Mouse (Mus musculus): ENCODE measurements at regions not wholly inside any gene's neighbourhood (a gene's known extent, or its start where the extent isn't known, plus 50 kb on each side); places are given as distances from the start of the nearest gene placed in this dataset.
"Not testable (repeated sequence)": the region's sequence is repeated elsewhere in the genome, so short reads cannot be mapped to it uniquely, and the experiment has no call there.

DNA sequence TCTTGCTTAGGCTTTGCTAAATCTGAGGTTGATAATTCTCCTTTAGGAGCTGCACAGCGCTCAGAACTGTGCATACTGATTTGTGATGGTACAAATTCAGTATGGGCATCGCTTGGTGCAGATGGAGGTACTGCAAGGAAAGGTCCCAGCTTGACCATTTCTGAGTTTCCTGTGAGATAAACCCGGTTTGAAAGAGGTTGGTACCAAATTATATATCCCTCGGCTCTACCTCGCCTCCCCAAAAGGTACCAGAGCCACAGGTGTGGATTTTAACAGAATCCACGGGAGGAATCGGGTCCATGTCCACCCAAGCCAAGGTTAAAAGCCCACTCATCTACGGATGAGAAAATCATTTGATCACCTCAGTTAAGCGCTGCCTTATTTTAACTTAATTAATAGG is 172.5 kb upstream of the Zfp808 start:
- not testable (repeated sequence) for ATAC-seq; H3K27me3 ChIP-seq (ENCODE audit: insufficient read depth, low read length); H3K4me1 ChIP-seq (ENCODE audit: insufficient read depth); H3K9ac ChIP-seq (replicated peaks); H3K4me3 ChIP-seq (ENCODE audit: low read depth, low read length); H3K4me2 ChIP-seq (ENCODE audit: low read depth, low read length); DNase-seq; H3K36me3 ChIP-seq (replicated peaks; ENCODE audit: insufficient read depth, low read length); H3K27ac ChIP-seq (ENCODE audit: low read depth); H3K9me3 ChIP-seq (ENCODE audit: low read length)
- 68% methylated on average over 8 of the region's 9 CpGs for WGBS (ENCODE audit: insufficient replicate concordance)

DNA sequence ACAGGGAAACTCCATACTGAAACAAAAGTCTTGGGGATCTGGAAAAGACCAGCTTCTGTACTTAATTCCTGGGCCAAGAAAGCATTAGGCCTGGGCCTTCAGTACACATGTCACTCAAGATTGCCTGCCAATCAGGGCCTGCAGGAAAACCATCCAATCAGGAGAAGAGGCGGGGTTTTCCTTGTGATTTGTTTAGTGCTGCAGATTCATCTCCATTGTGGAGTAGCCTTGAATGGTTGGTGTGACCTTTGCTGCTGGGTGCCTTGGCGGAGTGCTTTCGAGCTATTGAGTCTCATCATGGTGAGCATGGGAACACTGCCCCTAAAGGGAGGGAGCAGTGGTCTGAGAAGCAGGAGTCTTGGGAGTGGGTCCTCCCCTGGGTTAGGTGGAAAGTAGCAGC is 150.8 kb upstream of the Zfp808 start:
- H3K36me3 ChIP-seq (replicated peaks; ENCODE audit: insufficient read depth, low read length); H3K4me1 ChIP-seq (ENCODE audit: insufficient read depth); H3K9ac ChIP-seq (replicated peaks); H3K4me3 ChIP-seq (ENCODE audit: low read depth, low read length); ATAC-seq; H3K27me3 ChIP-seq (ENCODE audit: insufficient read depth, low read length); H3K27ac ChIP-seq (ENCODE audit: low read depth); DNase-seq; H3K4me2 ChIP-seq (ENCODE audit: low read depth, low read length); H3K9me3 ChIP-seq (ENCODE audit: low read length): not testable (repeated sequence)
- 82% methylated on average over 3 of the region's 3 CpGs for WGBS (ENCODE audit: insufficient replicate concordance)

DNA sequence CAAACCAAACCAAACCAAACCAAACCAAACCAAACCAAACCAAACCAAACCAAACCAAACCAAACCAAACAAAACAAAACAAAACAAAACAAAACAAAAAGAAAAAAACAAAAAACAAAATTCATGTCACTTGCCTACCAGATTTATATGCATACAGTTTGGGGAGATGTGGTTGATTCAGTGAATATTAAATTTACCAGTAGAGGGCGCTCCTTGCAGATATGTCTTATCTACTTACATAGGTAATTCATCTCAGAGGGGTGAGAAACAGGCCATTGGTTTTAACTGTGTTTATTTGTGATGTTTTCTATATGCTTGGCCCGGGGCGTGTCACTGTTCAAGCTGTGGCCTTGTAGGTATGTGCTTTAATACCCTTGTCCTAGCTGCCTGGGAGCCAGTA is 133.2 kb upstream of the Zfp808 start:
- 0 out of 2 replicates have a peak, but pooled peaks have one; percentile 15 for TF ChIP-seq CTCF (IDR thresholded peaks at IDR 0.05; ENCODE audit: low read depth)
- H3K27ac ChIP-seq (ENCODE audit: low read depth); DNase-seq; H3K4me3 ChIP-seq (ENCODE audit: low read depth, low read length); H3K4me1 ChIP-seq (ENCODE audit: insufficient read depth); H3K4me2 ChIP-seq (ENCODE audit: low read depth, low read length); H3K36me3 ChIP-seq (replicated peaks; ENCODE audit: insufficient read depth, low read length); H3K9me3 ChIP-seq (ENCODE audit: low read length); ATAC-seq; H3K27me3 ChIP-seq (ENCODE audit: insufficient read depth, low read length); H3K9ac ChIP-seq (replicated peaks): not testable (repeated sequence)
- WGBS (ENCODE audit: insufficient replicate concordance), result 59% methylated on average over 3 of the region's 3 CpGs

DNA sequence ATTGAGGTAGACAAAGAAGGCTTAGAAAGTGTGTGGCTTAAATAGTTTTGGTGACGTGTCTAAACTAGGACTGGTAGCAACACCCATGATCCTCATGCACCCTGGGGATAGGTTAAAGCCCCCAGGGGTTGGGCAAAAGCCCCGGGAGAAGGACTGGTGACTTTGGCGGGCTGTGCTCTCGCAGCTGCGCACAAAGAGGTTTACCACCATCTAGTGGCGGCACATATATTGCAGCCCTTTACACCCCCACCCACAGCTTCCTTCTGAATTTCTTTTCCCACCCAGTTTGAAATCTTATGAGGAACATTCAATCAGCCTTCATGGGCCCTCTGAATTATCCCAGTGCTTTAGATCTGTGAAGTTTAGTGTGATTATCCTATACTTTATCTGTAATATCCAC is 130.9 kb upstream of the Zfp808 start:
- DNase-seq, result peak; percentile 17
- WGBS (ENCODE audit: insufficient replicate concordance), result 1% methylated on average over 6 of the region's 6 CpGs
- not testable (repeated sequence) for H3K4me1 ChIP-seq (ENCODE audit: insufficient read depth); H3K27ac ChIP-seq (ENCODE audit: low read depth); H3K36me3 ChIP-seq (replicated peaks; ENCODE audit: insufficient read depth, low read length); H3K9me3 ChIP-seq (ENCODE audit: low read length); H3K4me3 ChIP-seq (ENCODE audit: low read depth, low read length); H3K27me3 ChIP-seq (ENCODE audit: insufficient read depth, low read length); ATAC-seq; H3K9ac ChIP-seq (replicated peaks)
- peak; percentile 54 for TF ChIP-seq CTCF (IDR thresholded peaks at IDR 0.05; ENCODE audit: low read depth)
- 0 out of 2 replicates have a peak overlapping the region, but pooled peaks have one; percentile 13 for H3K4me2 ChIP-seq (ENCODE audit: low read depth, low read length)

DNA sequence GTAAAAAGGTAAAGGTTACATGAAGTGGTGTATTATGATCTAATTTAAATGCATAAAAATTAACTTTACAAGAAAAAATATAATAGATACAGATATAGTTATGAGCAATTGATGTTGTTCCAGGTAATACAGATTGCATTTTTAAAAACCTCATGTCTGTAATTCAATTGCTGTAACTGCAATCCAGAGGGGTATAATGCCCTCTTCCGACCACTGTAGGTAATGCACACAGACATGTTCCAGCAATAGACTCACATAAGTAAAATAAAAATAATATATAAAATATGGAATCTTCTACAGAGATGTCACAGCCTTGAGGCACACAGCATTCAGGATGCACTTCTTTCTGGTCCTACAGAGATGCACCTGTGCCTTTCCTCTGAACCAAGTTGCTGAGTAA is 122.4 kb upstream of the Zfp808 start:
- not testable (repeated sequence) for H3K4me1 ChIP-seq (ENCODE audit: insufficient read depth); H3K9ac ChIP-seq (replicated peaks); H3K27me3 ChIP-seq (ENCODE audit: insufficient read depth, low read length); H3K9me3 ChIP-seq (ENCODE audit: low read length); H3K4me3 ChIP-seq (ENCODE audit: low read depth, low read length); DNase-seq; H3K36me3 ChIP-seq (replicated peaks; ENCODE audit: insufficient read depth, low read length); H3K27ac ChIP-seq (ENCODE audit: low read depth); ATAC-seq; H3K4me2 ChIP-seq (ENCODE audit: low read depth, low read length)
- 62% methylated on average over 1 of the region's 1 CpGs for WGBS (ENCODE audit: insufficient replicate concordance)

DNA sequence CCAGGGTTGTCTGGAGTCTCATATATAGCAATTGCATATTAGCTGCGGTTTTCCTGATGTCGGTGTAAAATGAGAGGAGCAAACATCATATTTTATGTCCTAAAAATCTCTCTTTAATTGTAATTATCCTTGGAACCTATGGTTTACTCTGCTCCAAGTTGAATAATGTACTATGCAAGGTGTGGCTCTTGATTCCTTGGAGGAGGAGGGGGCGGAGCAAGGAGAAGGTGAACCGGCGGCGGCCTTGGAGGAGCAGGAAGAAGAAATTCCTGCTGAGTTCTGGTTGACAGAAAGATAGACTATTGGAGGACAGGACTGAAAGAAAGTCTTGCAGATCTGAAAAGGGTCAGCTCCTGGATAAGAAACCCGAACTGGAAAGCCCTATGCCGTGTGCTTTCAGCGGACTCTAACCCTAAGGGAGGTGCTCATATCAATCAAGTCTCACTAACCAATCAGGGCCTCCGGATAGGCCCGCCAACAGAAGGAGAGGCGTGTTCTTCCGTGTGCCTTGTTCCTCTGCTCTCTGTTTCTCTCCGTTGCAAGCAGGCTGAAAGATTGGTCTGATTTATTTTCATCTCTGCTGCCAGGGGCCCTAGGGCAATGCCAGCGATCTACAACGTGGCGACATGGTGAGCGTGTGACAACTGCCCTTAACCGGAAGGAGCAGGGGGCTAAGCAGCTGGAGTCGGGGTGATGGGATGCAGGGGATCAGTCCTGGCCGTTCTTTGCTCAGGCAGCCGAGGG is 114.1 kb upstream of the Zfp808 start:
- H3K27ac ChIP-seq (ENCODE audit: low read depth); H3K4me1 ChIP-seq (ENCODE audit: insufficient read depth); H3K27me3 ChIP-seq (ENCODE audit: insufficient read depth, low read length); H3K9me3 ChIP-seq (ENCODE audit: low read length); H3K36me3 ChIP-seq (replicated peaks; ENCODE audit: insufficient read depth, low read length): not testable (repeated sequence)
- H3K9ac ChIP-seq (replicated peaks), result peak overlapping the region; percentile 68
- WGBS (ENCODE audit: insufficient replicate concordance), result 1% methylated on average over 22 of the region's 22 CpGs
- peak overlapping the region; percentile 80 for H3K4me2 ChIP-seq (ENCODE audit: low read depth, low read length)
- DNase-seq, result peak; percentile 39
- ATAC-seq, result peak; percentile 82
- H3K4me3 ChIP-seq (ENCODE audit: low read depth, low read length), result peak overlapping the region; percentile 72

DNA sequence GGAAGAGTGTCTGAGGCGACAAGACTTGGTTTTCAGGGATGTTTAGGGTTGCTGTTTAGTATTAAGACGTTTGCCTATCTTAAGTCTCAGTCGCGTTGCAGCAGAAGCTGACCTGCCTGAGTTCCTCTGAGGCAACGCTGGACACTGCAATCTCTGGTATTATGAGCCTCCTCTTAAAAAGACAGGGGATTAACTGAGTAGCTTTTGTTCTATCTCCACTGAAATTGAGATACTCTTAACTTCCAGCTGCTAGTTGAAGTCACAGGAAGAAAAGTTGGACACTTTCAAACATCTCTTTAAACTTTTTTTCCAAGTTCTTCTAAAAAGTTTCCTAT is 113.6 kb upstream of the Zfp808 start:
- H3K9me3 ChIP-seq (ENCODE audit: low read length); H3K36me3 ChIP-seq (replicated peaks; ENCODE audit: insufficient read depth, low read length); H3K27ac ChIP-seq (ENCODE audit: low read depth); H3K4me1 ChIP-seq (ENCODE audit: insufficient read depth); H3K27me3 ChIP-seq (ENCODE audit: insufficient read depth, low read length); DNase-seq: not testable (repeated sequence)
- Histone ChIP-seq H3K4me2 (ENCODE audit: low read depth, low read length) (peak overlapping the region; percentile 80), H3K9ac (replicated peaks) (peak overlapping the region; percentile 68), H3K4me3 (ENCODE audit: low read depth, low read length) (peak overlapping the region; percentile 72)
- ATAC-seq, result peak; percentile 44
- WGBS (ENCODE audit: insufficient replicate concordance), result 4% methylated on average over 5 of the region's 5 CpGs

DNA sequence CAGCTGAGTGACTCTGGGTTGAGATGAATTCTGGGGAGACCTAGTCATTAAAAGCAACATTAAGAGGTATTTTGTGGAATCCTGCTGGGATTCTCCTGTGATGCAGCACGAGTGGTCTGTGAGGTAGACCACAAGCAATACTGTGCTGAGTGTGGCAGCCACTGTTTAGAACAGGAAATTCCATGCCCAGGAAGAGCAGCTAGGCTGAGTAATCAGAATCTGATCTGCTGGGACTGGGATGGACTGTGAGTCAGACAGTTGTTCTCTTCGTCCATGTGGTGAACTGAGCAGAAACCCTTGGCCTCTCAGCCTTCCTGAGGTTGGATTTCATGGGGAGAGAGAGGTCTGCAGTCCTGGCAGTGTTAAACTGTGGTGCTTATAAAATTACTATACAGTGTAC is 92.0 kb upstream of the Zfp808 start:
- DNase-seq; H3K4me3 ChIP-seq (ENCODE audit: low read depth, low read length); ATAC-seq; H3K36me3 ChIP-seq (replicated peaks; ENCODE audit: insufficient read depth, low read length); H3K9me3 ChIP-seq (ENCODE audit: low read length); H3K9ac ChIP-seq (replicated peaks); H3K4me2 ChIP-seq (ENCODE audit: low read depth, low read length); H3K27ac ChIP-seq (ENCODE audit: low read depth); H3K4me1 ChIP-seq (ENCODE audit: insufficient read depth); H3K27me3 ChIP-seq (ENCODE audit: insufficient read depth, low read length): not testable (repeated sequence)
- 70% methylated on average over 2 of the region's 2 CpGs for WGBS (ENCODE audit: insufficient replicate concordance)

DNA sequence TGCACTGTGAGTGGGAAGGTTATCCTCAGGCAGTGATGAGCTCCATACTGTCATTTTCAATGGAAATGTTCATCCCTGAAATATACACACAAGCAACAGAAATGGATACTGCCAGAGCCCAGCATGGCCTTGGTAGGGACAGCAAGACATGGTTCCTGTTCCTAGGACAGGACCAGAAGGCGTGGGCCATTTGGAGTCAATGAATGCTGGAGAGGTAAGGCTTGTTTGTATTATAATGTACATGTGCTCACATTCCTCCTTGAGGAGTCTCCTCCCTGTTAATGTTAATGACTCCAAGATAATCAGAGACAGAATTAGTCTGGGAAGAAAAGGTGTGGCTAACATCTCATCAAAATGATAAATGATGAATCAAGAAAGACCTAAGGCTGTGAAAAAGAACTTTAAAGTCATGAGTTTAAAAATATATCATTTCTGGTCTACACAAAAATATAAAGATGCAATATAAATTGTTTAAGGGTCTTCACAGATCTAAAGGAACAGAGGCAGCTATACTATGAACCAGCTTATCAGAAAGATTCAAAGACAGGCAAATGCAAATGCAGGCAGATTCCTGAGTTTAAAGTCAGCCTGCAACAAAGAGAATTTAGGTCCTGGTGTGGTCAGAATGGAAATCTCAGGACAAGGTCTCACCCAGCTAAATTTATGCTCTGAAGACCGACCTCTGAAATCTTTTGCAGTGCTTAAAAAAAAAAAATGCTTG is 51.6 kb upstream of the Zfp808 start:
- WGBS (ENCODE audit: insufficient replicate concordance), result 54% methylated on average over 2 of the region's 2 CpGs
- ATAC-seq, DNase-seq: not testable (repeated sequence)

DNA sequence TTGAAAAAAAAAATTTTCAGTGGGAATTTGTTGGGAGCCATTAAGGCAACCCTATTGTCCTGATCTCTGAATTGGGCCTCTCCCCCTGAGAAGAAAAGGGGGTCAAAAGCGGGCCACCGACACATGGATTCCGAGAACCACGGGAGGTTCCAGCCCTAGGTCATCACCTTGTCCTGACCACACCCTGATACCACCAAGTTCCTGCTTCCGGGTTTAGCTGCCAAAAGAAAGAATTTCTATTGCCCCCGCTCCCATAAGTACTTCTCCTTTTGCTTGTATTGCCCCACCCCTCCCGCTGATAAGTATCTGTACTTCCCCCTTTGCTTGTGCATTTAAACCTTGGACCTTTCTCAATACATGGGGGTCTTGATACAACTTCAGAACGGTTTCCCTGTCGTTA is 50.8 kb upstream of the Zfp808 start:
- H3K27ac ChIP-seq (ENCODE audit: low read depth); H3K9me3 ChIP-seq (ENCODE audit: low read length); ATAC-seq; H3K9ac ChIP-seq (replicated peaks); DNase-seq; H3K27me3 ChIP-seq (ENCODE audit: insufficient read depth, low read length); H3K4me3 ChIP-seq (ENCODE audit: low read depth, low read length); H3K36me3 ChIP-seq (replicated peaks; ENCODE audit: insufficient read depth, low read length); H3K4me1 ChIP-seq (ENCODE audit: insufficient read depth); H3K4me2 ChIP-seq (ENCODE audit: low read depth, low read length): not testable (repeated sequence)
- 77% methylated on average over 9 of the region's 9 CpGs for WGBS (ENCODE audit: insufficient replicate concordance)

More for the DNA sequence above, 51.6 kb upstream of the Zfp808 start:
- not testable (repeated sequence) for H3K9ac ChIP-seq (replicated peaks); H3K4me1 ChIP-seq (ENCODE audit: insufficient read depth); H3K4me2 ChIP-seq (ENCODE audit: low read depth, low read length); H3K27ac ChIP-seq (ENCODE audit: low read depth); H3K27me3 ChIP-seq (ENCODE audit: insufficient read depth, low read length); H3K9me3 ChIP-seq (ENCODE audit: low read length); H3K36me3 ChIP-seq (replicated peaks; ENCODE audit: insufficient read depth, low read length); H3K4me3 ChIP-seq (ENCODE audit: low read depth, low read length)
